Mouse (Mus musculus) ES-Bruce4 (cell line): ENCODE measurements around the gene Rragd.

ENCODE experiments used
- CTCF ChIP-seq: IDR thresholded peaks from one replicate; pipeline ENCODE4 v1.8.1; 2011; ENCODE audit warnings: low read depth, low read length
- POLR2A ChIP-seq: IDR thresholded peaks from one replicate; pipeline ENCODE4 v1.8.1; 2011; ENCODE audit warnings: low read length; ENCODE audit not compliant: insufficient read depth

DNA sequence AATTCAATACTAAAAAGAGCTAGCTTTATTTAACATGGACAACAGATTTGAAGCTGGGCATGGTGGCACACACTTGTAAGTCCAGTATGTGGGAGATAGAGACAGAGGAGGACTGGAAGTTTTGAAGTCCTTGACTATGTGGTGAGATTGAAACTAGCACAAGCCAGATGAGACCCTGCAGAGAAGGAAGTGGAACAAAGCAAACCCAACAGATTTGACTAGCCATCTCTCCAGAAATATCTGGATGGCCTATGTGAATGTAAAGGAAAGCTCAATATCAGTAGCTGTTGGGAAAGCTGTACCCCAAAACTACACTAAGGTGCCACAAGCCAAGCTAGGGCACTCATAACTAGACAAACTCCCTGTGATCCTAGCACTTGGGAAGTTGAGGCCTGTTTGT, 71.6 kb downstream of the Rragd start:
- TF ChIP-seq POLR2A (no peak), CTCF (no peak)
